Mouse (Mus musculus): ENCODE measurements around the gene Ssh1. TPM values are rescaled to one million over a fixed set of nuclear protein-coding genes. Genes with fewer than 3 reads are reported as not detected.

Gene Ssh1
- total RNA-seq, 1 experiment from 2014 or later: 18.8 TPM

GRCm38 (mm10) chr5:113930648-113931609 is 62.8 kb downstream of the Ssh1 start:
- peak; percentile 81 for DNase-seq

- DNase-seq: peak; percentile 52
These were observed 63.6 kb downstream of the Ssh1 start for GRCm38 (mm10) chr5:113929950-113930647.

- no peak for DNase-seq
These were observed 64.2 kb downstream of the Ssh1 start for GRCm38 (mm10) chr5:113929526-113929925.

GRCm38 (mm10) chr5:113924608-113925007 is 69.1 kb downstream of the Ssh1 start:
- no peak for DNase-seq

GRCm38 (mm10) chr5:113921310-113922166 is 72.2 kb downstream of the Ssh1 start:
- no peak for DNase-seq

GRCm38 (mm10) chr5:113919060-113919459 is 74.6 kb downstream of the Ssh1 start:
- DNase-seq: no peak

GRCm38 (mm10) chr5:113918654-113919053 is 75.0 kb downstream of the Ssh1 start:
- peak; percentile 53 for DNase-seq

GRCm38 (mm10) chr5:113910705-113911104 is 83.0 kb downstream of the Ssh1 start:
- no peak for DNase-seq

- no peak for DNase-seq
These were observed 83.5 kb downstream of the Ssh1 start for GRCm38 (mm10) chr5:113910065-113910701.

GRCm38 (mm10) chr5:113908592-113909441 is 84.9 kb downstream of the Ssh1 start, which contains the start of gene Coro1c:
TSS of gene Coro1c (minus strand) at chr5:113908758.
- peak; percentile 100 for DNase-seq

- peak; percentile 73 for DNase-seq
These were observed 85.7 kb downstream of the Ssh1 start for GRCm38 (mm10) chr5:113907786-113908567.

- peak; percentile 65 for DNase-seq
These were observed 86.5 kb downstream of the Ssh1 start for GRCm38 (mm10) chr5:113906958-113907735.

- DNase-seq: no peak
These were observed 88.7 kb downstream of the Ssh1 start for GRCm38 (mm10) chr5:113904987-113905386.

- DNase-seq: no peak
These were observed 90.7 kb downstream of the Ssh1 start for GRCm38 (mm10) chr5:113902983-113903382.

GRCm38 (mm10) chr5:113902017-113902416 is 91.7 kb downstream of the Ssh1 start:
- DNase-seq: no peak

- DNase-seq: no peak
These were observed 92.6 kb downstream of the Ssh1 start for GRCm38 (mm10) chr5:113901074-113901571.

- DNase-seq: no peak
These were observed 94.2 kb downstream of the Ssh1 start for GRCm38 (mm10) chr5:113899543-113899942.

- no peak for DNase-seq
These were observed 101.7 kb downstream of the Ssh1 start for GRCm38 (mm10) chr5:113892005-113892404.

- DNase-seq: no peak
These were observed 102.8 kb downstream of the Ssh1 start for GRCm38 (mm10) chr5:113890874-113891273.

Data from adrenal gland, postnatal 14 days (tissue).